Mouse (Mus musculus) midbrain, embryonic 10.5 days (tissue): ENCODE measurements around the gene Faf2. TPM values are rescaled to one million over a fixed set of nuclear protein-coding genes. Genes with fewer than 3 reads are reported as not detected.
A peak's percentile ranks its signal among the peaks of the same experiment; 100 is the strongest.

Source experiments
- DNase-seq: peaks from one replicate; pipeline ENCODE4 v3.0.0-alpha.2; 2017; ENCODE audit warnings: low spot score
- H3K27ac ChIP-seq: fragments of 300-500 bp; sonication (generic); replicated peaks from 2 replicates; pipeline ENCODE4 v1.5.1; 2016; ENCODE audit warnings: mild to moderate bottlenecking
- H3K27me3 ChIP-seq: fragments of 300-500 bp; sonication (generic); 2 replicates; pipeline ENCODE4 v1.6.1; 2016; ENCODE audit warnings: low read depth, mild to moderate bottlenecking; ENCODE audit not compliant: poor library complexity, severe bottlenecking
- H3K36me3 ChIP-seq: fragments of 300-500 bp; sonication (generic); 2 replicates; pipeline ENCODE4 v1.6.1; 2016; ENCODE audit warnings: mild to moderate bottlenecking, moderate library complexity
- H3K4me1 ChIP-seq: fragments of 300-500 bp; sonication (generic); 2 replicates; pipeline ENCODE4 v1.6.1; 2016
- H3K4me3 ChIP-seq: fragments of 300-500 bp; sonication (generic); 2 replicates; pipeline ENCODE4 v1.5.1; 2016; ENCODE audit warnings: mild to moderate bottlenecking, moderate library complexity
- H3K9me3 ChIP-seq: fragments of 300-500 bp; sonication (generic); replicated peaks from 2 replicates; pipeline ENCODE4 v1.6.1; 2016; ENCODE audit warnings: mild to moderate bottlenecking
- WGBS: fragments of 180-500 bp; shearing (Covaris S2); methylation state at CpG from one replicate; pipeline ENCODE4 v1.1.7; 2016; 5-methylcytosine and 5-hydroxymethylcytosine counted together
- polyA plus RNA-seq: library from polyadenylated mRNA; unstranded; fragments of >200 nt; fragmentation: Nextera tagmentation; extraction: Ambion mirVana; gene quantifications from 2 replicates; pipeline ENCODE4 v1.2.1, GENCODE M21; 2016

The Faf2 gene
- polyA plus RNA-seq, result 88.4 and 89.7 TPM in 2 replicates

DNA sequence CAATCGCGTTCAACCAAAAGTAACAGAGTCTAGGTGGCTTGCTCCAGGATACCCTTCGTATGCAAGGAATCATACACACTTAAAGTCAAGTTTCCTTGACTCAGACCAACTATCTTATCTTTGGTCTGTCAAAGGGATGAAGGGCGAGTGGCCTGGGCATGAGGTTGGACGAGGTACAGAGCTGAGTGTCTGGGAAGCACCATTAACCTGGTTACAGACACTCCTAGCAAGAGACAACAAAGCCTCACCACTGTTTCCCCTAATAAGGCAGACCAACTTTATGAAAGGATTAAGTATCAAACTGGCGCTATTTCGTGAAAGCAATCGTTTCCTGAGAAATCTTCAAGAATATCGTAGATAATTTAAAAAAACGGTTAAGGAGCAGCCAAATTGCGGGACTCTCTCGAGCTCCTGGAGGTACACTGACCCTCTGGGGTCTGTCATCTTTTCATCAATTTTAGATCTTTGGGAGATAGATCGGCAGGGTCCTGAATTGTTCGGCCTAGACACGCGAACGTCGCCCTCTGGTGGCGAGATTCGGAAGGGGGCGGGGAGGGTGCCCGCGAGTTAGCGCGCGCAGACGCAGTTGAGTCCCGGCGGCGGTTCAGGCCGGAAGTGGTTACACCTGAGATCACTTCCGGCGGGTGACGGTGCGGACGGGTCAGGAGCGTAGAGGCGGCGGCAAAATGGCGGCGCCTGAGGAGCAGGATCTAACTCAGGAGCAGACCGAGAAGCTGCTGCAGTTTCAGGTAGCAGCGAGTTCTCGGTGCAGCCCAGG, at the start of gene Faf2:
Faf2 (plus strand) TSS at position 630 of the 778 bp plus-strand sequence.
- Histone ChIP-seq H3K4me1 (peaks cover 24% of the 10 kb centered on the region), H3K36me3 (peaks cover 19% of the 10 kb centered on the region), H3K4me3 (peak within 1 kb of the TSS; percentile 97), H3K27ac (peak within 1 kb of the TSS; percentile 98), H3K9me3 (no peaks in the 10 kb centered on the region), H3K27me3 (no peaks in the 10 kb centered on the region)
- peak; percentile 99 for DNase-seq
- WGBS, result 12% methylated on average over 44 of the region's 44 CpGs

DNA sequence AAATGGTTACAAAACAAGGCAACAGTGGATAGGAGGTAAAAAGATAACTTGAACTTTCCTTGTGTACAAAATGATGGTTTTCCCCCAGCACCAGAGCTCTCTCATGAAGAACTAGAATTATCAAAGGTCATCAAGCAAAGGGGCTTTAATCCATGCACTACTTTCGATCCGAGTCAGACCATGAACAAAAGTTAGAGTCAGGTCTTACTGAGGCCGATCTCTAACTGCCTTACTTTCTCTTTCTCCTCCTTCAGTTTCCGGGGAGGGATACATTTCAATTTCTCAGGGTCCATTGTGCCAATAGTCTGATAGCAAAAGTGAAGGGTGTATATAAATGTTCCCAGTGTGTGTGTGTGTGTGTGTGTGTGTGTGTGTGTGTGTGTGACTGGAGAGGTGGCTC, 49.0 kb upstream of the Faf2 start:
- WGBS, result 82% methylated on average over 4 of the region's 4 CpGs

GRCm38 (mm10) chr13:54574854-54575481, 46.6 kb upstream of the Faf2 start, which contains the start of gene Arl10:
Gene Arl10, plus strand, starts transcription at chr13:54575015.
- DNase-seq, result peak; percentile 87
- peak within 1 kb of the TSS; percentile 80 for H3K4me3 ChIP-seq
- H3K27ac ChIP-seq, result peak within 1 kb of the TSS; percentile 93
- under 1% methylated on average over 55 of the region's 55 CpGs for WGBS
- H3K36me3 ChIP-seq, result peaks cover 37% of the 10 kb centered on the region
- peaks cover 41% of the 10 kb centered on the region for H3K4me1 ChIP-seq
- H3K9me3 ChIP-seq, result no peaks in the 10 kb centered on the region
- H3K27me3 ChIP-seq, result peaks cover 19% of the 10 kb centered on the region

More for the DNA sequence above, 49.0 kb upstream of the Faf2 start:
- H3K27ac ChIP-seq, result no peak overlapping the region
- DNase-seq, result no peak
- H3K36me3 ChIP-seq, result peaks cover 14% of the 10 kb centered on the region
- H3K27me3 ChIP-seq, result peaks cover 19% of the 10 kb centered on the region
- no peak overlapping the region for H3K4me3 ChIP-seq
- peaks cover 36% of the 10 kb centered on the region for H3K4me1 ChIP-seq
- no peaks in the 10 kb centered on the region for H3K9me3 ChIP-seq

GRCm38 (mm10) chr13:54575489-54575888, 46.1 kb upstream of the Faf2 start:
- Histone ChIP-seq H3K27ac (peak overlapping the region; percentile 93), H3K9me3 (no peaks in the 10 kb centered on the region), H3K36me3 (peaks cover 42% of the 10 kb centered on the region), H3K4me3 (peak overlapping the region; percentile 80), H3K27me3 (peaks cover 19% of the 10 kb centered on the region), H3K4me1 (peaks cover 41% of the 10 kb centered on the region)
- WGBS, result 3% methylated on average over 19 of the region's 19 CpGs
- no peak for DNase-seq

DNA sequence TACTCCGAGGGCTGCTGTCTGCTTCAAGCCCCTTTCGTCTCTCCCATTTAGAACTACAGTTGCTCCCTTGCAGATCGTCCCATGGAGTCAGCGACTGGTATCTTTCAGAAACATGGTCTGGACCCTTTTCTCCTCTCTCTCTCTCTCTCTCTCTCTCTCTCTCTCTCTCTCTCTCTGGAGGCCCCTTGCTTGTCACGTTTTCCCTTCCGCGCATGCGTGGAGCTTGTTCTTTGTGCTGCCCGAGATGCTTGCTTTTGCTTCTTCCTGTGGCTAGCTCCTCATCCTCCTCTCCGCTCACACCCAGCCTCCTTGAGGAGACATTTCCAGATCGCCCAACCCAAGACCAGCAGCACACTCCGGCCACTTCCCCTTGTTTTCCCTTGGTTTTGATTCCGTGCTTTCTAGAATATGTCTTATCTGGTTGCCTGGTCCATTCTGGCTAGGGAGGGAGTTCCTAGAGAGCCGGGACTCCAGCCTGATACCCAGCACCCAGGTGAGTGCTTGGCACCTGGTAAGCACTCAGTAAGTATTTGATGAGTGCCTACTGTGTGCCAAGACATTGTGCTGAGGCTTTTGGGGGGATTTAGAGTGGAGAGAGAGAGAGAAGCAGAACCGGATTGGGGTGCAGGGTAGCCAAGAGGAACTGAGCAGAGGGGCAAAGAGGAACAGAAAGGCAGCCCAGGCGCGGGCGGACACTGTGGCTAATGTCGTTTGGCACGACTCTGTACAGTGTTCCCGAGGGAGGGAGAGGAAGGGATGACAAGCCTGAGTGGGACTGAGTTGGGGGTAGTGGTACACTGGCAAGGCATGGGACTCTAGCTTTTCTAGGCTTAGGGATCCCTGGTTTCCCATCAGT, 43.7 kb upstream of the Faf2 start:
- Histone ChIP-seq H3K4me1 (peaks cover 35% of the 10 kb centered on the region), H3K27ac (no peak overlapping the region), H3K36me3 (peaks cover 66% of the 10 kb centered on the region), H3K4me3 (no peak overlapping the region), H3K27me3 (peaks cover 16% of the 10 kb centered on the region), H3K9me3 (no peaks in the 10 kb centered on the region)
- DNase-seq, result no peak
- WGBS, result 86% methylated on average over 21 of the region's 21 CpGs

GRCm38 (mm10) chr13:54581385-54581784, 40.2 kb upstream of the Faf2 start:
- DNase-seq, result no peak
- Histone ChIP-seq H3K9me3 (no peaks in the 10 kb centered on the region), H3K4me1 (peaks cover 13% of the 10 kb centered on the region), H3K36me3 (peaks cover 99% of the 10 kb centered on the region), H3K27me3 (no peaks in the 10 kb centered on the region), H3K4me3 (no peak overlapping the region), H3K27ac (no peak overlapping the region)
- WGBS, result 81% methylated on average over 2 of the region's 2 CpGs

GRCm38 (mm10) chr13:54582126-54582525, 39.5 kb upstream of the Faf2 start:
- Histone ChIP-seq H3K4me3 (no peak overlapping the region), H3K36me3 (peaks cover 100% of the 10 kb centered on the region), H3K9me3 (no peaks in the 10 kb centered on the region), H3K27ac (no peak overlapping the region), H3K27me3 (no peaks in the 10 kb centered on the region), H3K4me1 (peaks cover 6% of the 10 kb centered on the region; the same call in 1 of the 2 replicates)
- DNase-seq, result no peak
- WGBS, result 90% methylated on average over 10 of the region's 10 CpGs

DNA sequence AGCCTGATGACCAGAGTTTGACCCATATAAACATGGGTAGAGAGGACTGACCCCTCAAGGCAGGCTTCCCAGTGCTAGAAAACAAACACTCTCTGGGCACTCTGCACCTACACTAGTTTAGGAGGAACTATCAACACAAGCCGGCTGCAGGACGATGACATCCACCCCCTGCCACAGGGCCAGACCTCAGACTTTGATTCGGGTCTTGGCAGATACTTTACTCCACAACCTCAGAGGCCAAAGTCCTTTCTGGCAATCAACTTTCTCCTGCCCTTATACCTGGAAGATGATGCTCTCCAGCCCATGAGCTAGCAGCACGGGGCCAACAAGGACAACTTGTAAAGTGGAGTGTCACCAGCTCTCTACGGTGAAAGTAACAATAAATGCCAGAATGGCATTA, 38.7 kb upstream of the Faf2 start:
- 92% methylated on average over 5 of the region's 5 CpGs for WGBS
- Histone ChIP-seq H3K36me3 (peaks cover 100% of the 10 kb centered on the region), H3K4me1 (peaks cover 4% of the 10 kb centered on the region; the same call in 1 of the 2 replicates)

DNA sequence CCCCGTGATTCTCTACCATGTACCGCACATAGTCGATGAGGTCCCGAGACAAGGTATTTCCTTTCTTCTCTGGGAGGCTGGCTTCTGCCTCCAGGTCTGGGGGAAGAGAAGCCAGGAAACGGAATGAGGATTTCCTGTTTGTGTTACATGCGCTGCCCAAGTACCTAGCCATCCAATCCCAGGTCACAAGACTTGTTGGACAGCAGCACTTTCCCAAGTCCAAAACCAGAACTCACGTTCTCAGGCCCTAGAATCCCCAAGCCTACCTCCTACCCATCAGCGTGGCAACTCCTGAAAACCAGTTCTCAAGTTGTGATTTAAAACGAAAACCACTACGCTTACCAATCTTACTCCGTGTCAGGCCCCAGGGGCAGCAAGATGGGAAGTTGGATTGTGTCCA, 35.8 kb upstream of the Faf2 start:
- DNase-seq, result no peak
- WGBS, result 93% methylated on average over 11 of the region's 11 CpGs
- no peak overlapping the region for H3K4me3 ChIP-seq
- H3K36me3 ChIP-seq, result peaks cover 79% of the 10 kb centered on the region
- no peaks in the 10 kb centered on the region for H3K9me3 ChIP-seq
- no peaks in the 10 kb centered on the region for H3K27me3 ChIP-seq
- peaks cover 15% of the 10 kb centered on the region for H3K4me1 ChIP-seq
- H3K27ac ChIP-seq, result no peak overlapping the region

More for the DNA sequence above, 38.7 kb upstream of the Faf2 start:
- H3K27me3 ChIP-seq, result no peaks in the 10 kb centered on the region
- no peaks in the 10 kb centered on the region for H3K9me3 ChIP-seq
- H3K4me3 ChIP-seq, result no peak overlapping the region
- DNase-seq, result no peak
- no peak overlapping the region for H3K27ac ChIP-seq

DNA sequence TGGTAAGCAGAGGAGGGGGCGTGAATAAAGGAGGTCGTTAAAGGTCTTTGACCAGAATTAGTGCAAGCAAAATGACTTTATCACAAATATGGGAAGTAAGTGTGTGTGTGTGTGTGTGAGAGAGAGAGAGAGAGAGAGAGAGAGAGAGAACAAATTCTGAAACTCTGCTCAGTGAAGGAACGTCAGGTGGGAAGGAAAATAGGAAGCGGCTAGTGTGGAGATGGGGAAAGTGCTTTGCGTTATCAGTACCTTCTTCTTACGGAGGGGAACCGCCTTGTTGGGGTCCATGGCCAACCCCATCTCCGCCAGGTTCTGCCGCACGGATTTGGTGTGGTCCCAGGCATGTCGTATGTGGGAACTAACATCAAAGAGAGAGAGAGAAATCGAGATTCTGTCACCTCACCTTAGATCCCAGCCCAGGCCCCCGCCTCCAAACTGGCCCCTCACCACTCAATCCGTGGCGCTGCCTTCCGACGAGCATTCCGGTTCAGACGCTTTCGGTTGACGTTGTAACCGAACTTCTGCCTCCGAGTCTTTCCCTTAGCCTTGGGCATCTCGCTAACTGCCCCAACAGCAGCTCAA, 32.1 kb upstream of the Faf2 start:
- Histone ChIP-seq H3K9me3 (no peaks in the 10 kb centered on the region), H3K4me1 (peaks cover 26% of the 10 kb centered on the region), H3K36me3 (peaks cover 46% of the 10 kb centered on the region), H3K27me3 (no peaks in the 10 kb centered on the region), H3K27ac (peak overlapping the region; percentile 87), H3K4me3 (peak overlapping the region; percentile 93)
- 3% methylated on average over 24 of the region's 24 CpGs for WGBS
- no peak for DNase-seq

DNA sequence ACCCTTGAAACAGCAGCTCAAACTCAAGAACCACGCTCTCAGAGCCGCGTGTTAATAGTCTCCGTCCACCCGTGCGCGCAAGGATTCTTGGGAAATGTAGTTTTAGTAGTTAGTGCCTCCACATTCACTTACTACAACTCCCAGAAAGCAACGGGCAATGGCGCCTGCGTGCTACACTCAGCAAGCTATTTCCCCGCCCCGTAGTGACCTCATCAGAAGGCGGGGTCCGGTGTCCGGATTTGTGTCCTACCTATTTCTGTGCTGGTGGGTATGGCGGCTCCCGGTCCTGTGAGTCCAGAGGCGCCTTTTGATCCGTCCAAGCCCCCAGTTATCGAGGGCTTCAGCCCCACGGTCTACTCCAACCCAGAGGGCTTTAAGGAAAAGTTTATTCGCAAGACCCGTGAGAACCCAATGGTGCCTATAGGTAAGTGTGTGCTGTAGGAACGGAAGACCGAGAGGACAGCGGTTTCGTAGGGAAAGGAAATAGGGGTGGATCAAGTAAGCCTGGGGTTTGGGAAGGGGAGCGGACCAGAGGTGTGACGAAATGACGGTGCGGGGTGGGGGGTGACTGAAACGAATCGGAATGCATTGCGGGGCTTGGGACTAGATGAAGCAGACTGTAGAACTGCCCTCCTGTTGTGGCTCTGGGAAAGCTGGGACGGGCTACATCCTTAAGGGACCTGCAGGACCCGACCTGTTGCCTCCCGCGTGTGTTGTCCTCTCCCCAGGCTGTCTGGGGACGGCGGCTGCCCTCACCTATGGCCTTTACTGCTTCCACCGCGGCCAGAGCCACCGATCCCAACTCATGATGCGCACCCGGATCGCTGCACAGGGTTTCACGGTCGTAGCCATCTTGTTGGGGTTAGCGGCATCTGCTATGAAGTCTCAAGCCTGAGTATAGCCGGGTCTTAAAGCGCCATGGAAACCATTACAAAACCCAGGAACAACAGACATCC, 31.3 kb upstream of the Faf2 start, which contains the start of the genes Nop16 and Higd2a:
Nop16 (minus strand) TSS at position 95 of the 956 bp plus-strand sequence.
Higd2a (plus strand) TSS at position 212 of the 956 bp plus-strand sequence.
- H3K27ac ChIP-seq, result peak within 1 kb of the TSS; percentile 87
- DNase-seq, result peak; percentile 96
- H3K36me3 ChIP-seq, result peaks cover 39% of the 10 kb centered on the region
- peaks cover 26% of the 10 kb centered on the region for H3K4me1 ChIP-seq
- H3K4me3 ChIP-seq, result peak within 1 kb of the TSS; percentile 93
- no peaks in the 10 kb centered on the region for H3K27me3 ChIP-seq
- under 1% methylated on average over 51 of the region's 51 CpGs for WGBS
- H3K9me3 ChIP-seq, result no peaks in the 10 kb centered on the region
